Mouse (Mus musculus): ENCODE measurements at regions not wholly inside any gene's neighbourhood (a gene's known extent, or its start where the extent isn't known, plus 50 kb on each side); places are given as distances from the start of the nearest gene placed in this dataset.
"Not testable (repeated sequence)": the region's sequence is repeated elsewhere in the genome, so short reads cannot be mapped to it uniquely, and the experiment has no call there.

- dilution Hi-C loops (cut with MboI; ENCODE audit: extremely low pct_ligation_motif_present, extremely low pct_unique_long_range_greater_than_20kb, low sequenced_read_pairs) (no loop called here), in situ Hi-C loops (cut with MboI; ENCODE audit: low pct_ligation_motif_present, low pct_unique_long_range_greater_than_20kb, low sequenced_read_pairs) (no loop called here)
- Histone ChIP-seq H3K4me1 (ENCODE audit: control insufficient read depth in 1 of 2, insufficient read depth in 2 of 2) (no peaks in the 10 kb centered on the region), H3K9ac (ENCODE audit: insufficient read depth, low read depth) (no peak overlapping the region), H3K27ac (ENCODE audit: insufficient read depth, low read depth) (no peak overlapping the region), H3K4me2 (ENCODE audit: insufficient read depth, low read depth, poor library complexity, severe bottlenecking) (no peak overlapping the region), H3K79me2 (replicated peaks; ENCODE audit: control insufficient read depth, extremely low read depth, insufficient read depth, poor library complexity, severe bottlenecking) (no peaks in the 10 kb centered on the region), H3K36me3 (replicated peaks in 1 of 2; ENCODE audit: control insufficient read depth in 1 of 2, insufficient read depth in 1 of 2, low read length in 1 of 2) (no peaks in the 10 kb centered on the region), H3K4me3 (replicated peaks in 1 of 3; ENCODE audit: low read depth in 2 of 3, low read length in 2 of 3, poor library complexity in 1 of 3) (no peak overlapping the region), H3K9me3 (replicated peaks; ENCODE audit: low read length) (no peaks in the 10 kb centered on the region), H3K27me3 (replicated peaks) (no peaks in the 10 kb centered on the region)
- DNase-seq (ENCODE audit: extremely low read depth), result no peak
- no peak for TF ChIP-seq ZNF384 (IDR thresholded peaks at IDR 0.05; ENCODE audit: low read depth, low read length)
- TF ChIP-seq JUN (IDR thresholded peaks at IDR 0.05; ENCODE audit: insufficient read depth, low read depth, low read length), result no peak
Measured at GRCm38 (mm10) chr4:7819847-7820246, 419.0 kb downstream of the Car8 start.

DNA sequence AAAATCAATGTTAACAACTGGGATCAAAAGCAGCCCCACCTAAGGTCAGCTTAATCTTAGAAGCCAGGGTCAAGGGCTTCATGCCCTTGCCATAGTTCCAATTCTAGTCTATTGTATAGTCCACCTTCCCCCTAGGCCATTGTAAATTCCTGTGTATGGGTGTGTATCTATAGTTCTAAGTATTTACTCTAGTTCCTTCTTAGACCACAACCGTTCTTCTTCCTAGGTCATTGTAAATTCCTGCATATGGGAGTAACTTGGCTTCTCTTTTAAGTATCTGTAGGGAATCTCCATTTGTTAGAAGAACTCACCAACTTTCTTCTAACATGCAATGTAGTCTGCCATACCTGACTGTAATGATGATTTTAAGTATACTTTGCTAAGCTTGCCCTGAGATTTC, 461.1 kb downstream of the Car8 start:
- H3K79me2 ChIP-seq (replicated peaks; ENCODE audit: control insufficient read depth, extremely low read depth, insufficient read depth, poor library complexity, severe bottlenecking); H3K4me3 ChIP-seq (replicated peaks in 1 of 3; ENCODE audit: low read depth in 2 of 3, low read length in 2 of 3, poor library complexity in 1 of 3); H3K27ac ChIP-seq (ENCODE audit: insufficient read depth, low read depth); H3K9ac ChIP-seq (ENCODE audit: insufficient read depth, low read depth); H3K36me3 ChIP-seq (replicated peaks in 1 of 2; ENCODE audit: control insufficient read depth in 1 of 2, insufficient read depth in 1 of 2, low read length in 1 of 2); H3K4me1 ChIP-seq (ENCODE audit: control insufficient read depth in 1 of 2, insufficient read depth in 2 of 2); H3K4me2 ChIP-seq (ENCODE audit: insufficient read depth, low read depth, poor library complexity, severe bottlenecking); dilution Hi-C loops (cut with MboI; ENCODE audit: extremely low pct_ligation_motif_present, extremely low pct_unique_long_range_greater_than_20kb, low sequenced_read_pairs); H3K9me3 ChIP-seq (replicated peaks; ENCODE audit: low read length); in situ Hi-C loops (cut with MboI; ENCODE audit: low pct_ligation_motif_present, low pct_unique_long_range_greater_than_20kb, low sequenced_read_pairs); H3K27me3 ChIP-seq (replicated peaks); DNase-seq (ENCODE audit: extremely low read depth): not testable (repeated sequence)

DNA sequence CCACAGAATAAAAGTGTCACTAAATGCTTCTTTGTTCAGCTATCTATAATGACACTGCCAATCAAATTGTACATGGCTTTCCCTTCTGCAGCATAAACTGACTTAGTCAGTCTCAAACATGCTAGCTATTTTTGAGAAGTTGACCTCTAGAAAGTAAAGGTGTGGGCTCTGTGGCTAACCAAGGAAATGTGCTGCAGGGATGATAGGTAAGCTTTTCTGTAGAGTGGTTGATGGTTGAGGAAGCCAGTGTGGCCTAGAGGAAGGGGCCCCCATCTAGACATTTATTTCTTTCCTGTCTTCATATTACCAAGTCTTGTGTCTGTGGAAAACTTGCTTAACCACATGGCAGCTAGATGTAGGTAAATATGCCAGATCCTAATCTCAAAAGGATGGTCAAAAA, 483.4 kb downstream of the Car8 start:
- in situ Hi-C loops (cut with MboI; ENCODE audit: low pct_ligation_motif_present, low pct_unique_long_range_greater_than_20kb, low sequenced_read_pairs) (no loop called here), dilution Hi-C loops (cut with MboI; ENCODE audit: extremely low pct_ligation_motif_present, extremely low pct_unique_long_range_greater_than_20kb, low sequenced_read_pairs) (no loop called here)
- Histone ChIP-seq H3K27me3 (replicated peaks) (no peaks in the 10 kb centered on the region), H3K4me2 (ENCODE audit: insufficient read depth, low read depth, poor library complexity, severe bottlenecking) (no peak overlapping the region), H3K4me3 (replicated peaks in 1 of 3; ENCODE audit: low read depth in 2 of 3, low read length in 2 of 3, poor library complexity in 1 of 3) (no peak overlapping the region), H3K79me2 (replicated peaks; ENCODE audit: control insufficient read depth, extremely low read depth, insufficient read depth, poor library complexity, severe bottlenecking) (no peaks in the 10 kb centered on the region), H3K27ac (ENCODE audit: insufficient read depth, low read depth) (no peak overlapping the region), H3K4me1 (ENCODE audit: control insufficient read depth in 1 of 2, insufficient read depth in 2 of 2) (peaks cover 0 to 12% of the 10 kb centered on the region in 2 experiments; a peak in 2 of 4 replicates), H3K9ac (ENCODE audit: insufficient read depth, low read depth) (no peak overlapping the region), H3K9me3 (replicated peaks; ENCODE audit: low read length) (no peaks in the 10 kb centered on the region), H3K36me3 (replicated peaks in 1 of 2; ENCODE audit: control insufficient read depth in 1 of 2, insufficient read depth in 1 of 2, low read length in 1 of 2) (no peaks in the 10 kb centered on the region)
- DNase-seq (ENCODE audit: extremely low read depth), result no peak
- TF ChIP-seq JUN (IDR thresholded peaks at IDR 0.05; ENCODE audit: insufficient read depth, low read depth, low read length) (no peak), USF2 (conservative IDR thresholded peaks at IDR 0.05; ENCODE audit: low read depth, low read length) (no peak), CTCF (conservative IDR thresholded peaks at IDR 0.05 in 1 of 2, IDR thresholded peaks at IDR 0.05 in 1 of 2; ENCODE audit: low read depth in 2 of 2, low read length in 2 of 2) (no peak), ZNF384 (IDR thresholded peaks at IDR 0.05; ENCODE audit: low read depth, low read length) (no peak), KAT2A (IDR thresholded peaks at IDR 0.05; ENCODE audit: insufficient replicate concordance, low read length) (no peak), CHD2 (IDR thresholded peaks at IDR 0.05; ENCODE audit: low read length) (no peak), SIN3A (IDR thresholded peaks at IDR 0.05; ENCODE audit: low read length) (no peak), PAX5 (IDR thresholded peaks at IDR 0.05; ENCODE audit: low read length) (no peak), SMC3 (IDR thresholded peaks at IDR 0.05; ENCODE audit: low read depth, low read length) (no peak), JUND (conservative IDR thresholded peaks at IDR 0.05; ENCODE audit: low read depth, low read length) (no peak), POLR2A (IDR thresholded peaks at IDR 0.05; ENCODE audit: low read depth, low read length) (no peak), UBTF (IDR thresholded peaks at IDR 0.05; ENCODE audit: low read depth, low read length) (no peak), TCF12 (IDR thresholded peaks at IDR 0.05; ENCODE audit: low read depth, low read length) (no peak)

All from CH12.LX (cell line).